Mouse (Mus musculus) E14TG2a.4 (cell line): ENCODE data around the gene Tomm6.

Experiments used
- CTCF ChIP-seq: conservative IDR thresholded peaks from 2 replicates; pipeline ENCODE4 v1.5.1; 2014; ENCODE audit warnings: low read length
- NANOG ChIP-seq: IDR thresholded peaks from 2 replicates; pipeline ENCODE4 v1.6.1; 2014; ENCODE audit warnings: borderline replicate concordance, low read length, mixed read lengths
- POU5F1 ChIP-seq: IDR thresholded peaks from 2 replicates; pipeline ENCODE4 v1.6.1; 2014; ENCODE audit warnings: low read length, borderline replicate concordance

DNA sequence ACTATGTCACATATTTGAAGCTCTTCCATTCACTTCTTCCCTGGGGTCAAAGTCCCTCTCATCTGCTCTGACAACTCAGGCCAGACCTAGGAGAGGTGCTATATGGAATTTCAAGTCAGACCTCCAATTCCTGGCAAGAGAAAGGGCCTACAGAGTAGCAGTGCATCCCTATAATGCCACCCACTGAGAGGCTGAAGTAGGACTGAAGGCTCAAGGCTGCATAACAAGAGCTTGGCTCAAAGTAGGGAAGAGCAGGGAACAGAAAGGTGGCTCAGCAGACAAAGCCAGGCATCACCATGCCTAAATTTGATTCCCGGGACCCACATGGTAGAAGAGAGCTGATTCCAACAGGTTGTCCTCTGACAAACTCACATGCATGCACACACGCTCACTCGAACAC is 3.5 kb upstream of the Tomm6 start:
- TF ChIP-seq CTCF (no peak), NANOG (peak; percentile 44; the same call in 1 of the 2 replicates), POU5F1 (no peak)
